Mouse (Mus musculus) fat pad, adult 2 months (tissue): ENCODE measurements around the gene Pkhd1.

ENCODE experiments used
- DNase-seq: peaks from one replicate; pipeline ENCODE4 v3.0.0-alpha.2; 2011; ENCODE audit warnings: low read depth, low spot score; ENCODE audit errors: extremely low read depth

Pkhd1 gene

DNA sequence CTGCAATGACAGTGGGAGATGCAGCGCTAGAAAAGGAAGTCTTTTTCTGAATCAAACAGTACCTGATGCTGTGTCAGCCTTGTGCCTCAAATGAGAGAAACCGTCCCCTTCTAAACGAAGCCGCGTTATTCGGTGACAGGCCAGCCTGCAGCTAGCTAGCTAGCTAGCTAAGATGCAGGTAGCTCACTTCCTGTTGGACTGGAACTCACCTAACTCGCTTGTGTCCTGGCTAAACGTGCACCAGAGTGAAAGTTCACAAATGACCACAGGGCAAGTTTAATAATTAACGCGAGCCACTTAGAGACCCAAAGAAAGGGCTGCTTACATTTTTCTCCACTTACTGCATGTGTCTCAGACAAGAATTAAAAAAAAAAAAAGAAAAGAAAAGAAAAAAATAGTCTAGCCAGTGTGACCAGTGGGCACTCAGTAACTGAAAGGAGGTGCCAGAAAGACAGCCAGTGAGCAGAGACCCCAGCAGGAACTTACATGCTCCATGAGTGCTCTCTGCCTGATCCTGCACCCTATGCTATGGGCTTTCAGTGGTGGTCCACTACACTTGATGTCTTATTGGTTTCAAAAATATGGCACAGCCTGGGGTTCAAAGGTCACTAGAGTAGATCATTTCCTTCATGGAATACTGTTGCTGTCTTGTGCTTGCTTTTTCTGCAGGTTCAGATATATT is at the start of gene Pkhd1:
Pkhd1 (minus strand) TSS at position 216 of the 682 bp plus-strand sequence.
- DNase-seq, result no peak

DNA sequence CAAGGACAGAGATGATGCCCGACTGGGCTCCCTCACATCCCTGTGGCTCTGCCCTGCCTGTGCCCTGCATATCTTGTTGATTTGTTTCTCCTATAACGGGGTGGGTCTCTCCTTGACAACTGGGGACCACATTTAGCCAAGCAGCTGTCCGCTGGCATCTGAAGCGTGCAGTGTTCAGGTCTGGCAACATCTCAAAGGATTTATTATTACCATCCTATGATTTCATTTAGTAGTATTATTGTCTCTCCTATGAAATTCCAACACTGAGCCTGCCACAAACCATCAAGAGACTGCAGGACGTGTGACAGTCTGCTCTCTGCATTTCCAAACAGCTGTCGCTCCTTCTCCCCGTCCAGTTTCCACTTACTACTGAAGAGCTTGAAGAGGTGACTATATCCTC is 49.7 kb upstream of the Pkhd1 start:
- DNase-seq, result no peak

DNA sequence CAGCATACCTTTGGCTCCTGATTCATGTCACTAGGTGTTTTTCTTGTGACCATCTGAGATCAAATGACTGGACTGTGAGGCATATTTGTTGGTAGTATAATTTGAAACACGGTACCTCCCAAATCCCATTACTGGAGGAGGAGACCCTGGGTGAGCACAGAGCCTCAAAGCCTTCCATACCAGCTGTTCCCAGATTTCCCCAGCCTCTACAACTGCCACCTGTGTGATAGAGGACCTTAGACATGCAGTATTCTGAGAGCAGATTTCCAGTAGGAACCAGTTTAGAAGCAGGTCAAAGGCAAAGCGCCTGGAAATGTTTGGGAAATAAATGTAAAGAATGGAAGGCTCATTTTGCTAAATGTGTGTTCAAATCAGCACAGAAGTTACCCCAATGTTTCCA is 48.4 kb upstream of the Pkhd1 start:
- no peak for DNase-seq

DNA sequence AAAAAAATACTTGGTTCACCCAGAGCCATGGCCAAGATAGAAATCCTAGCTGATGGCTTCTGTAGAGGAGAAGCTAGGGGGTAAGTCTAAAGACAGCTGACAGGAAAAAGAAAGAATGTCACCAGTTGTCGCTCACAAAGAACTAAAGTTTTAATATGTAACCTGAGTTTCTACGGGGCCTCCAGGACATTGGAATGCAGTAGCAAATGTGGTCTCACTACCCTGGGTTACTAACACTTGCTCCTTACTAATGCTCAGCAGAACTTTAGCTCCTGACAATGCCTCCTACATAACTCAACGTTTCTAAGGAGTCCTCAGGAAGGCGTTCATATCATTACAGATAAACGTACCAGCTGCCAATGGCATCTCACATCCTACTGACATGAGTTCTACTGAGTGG is 37.2 kb upstream of the Pkhd1 start:
- no peak for DNase-seq

DNA sequence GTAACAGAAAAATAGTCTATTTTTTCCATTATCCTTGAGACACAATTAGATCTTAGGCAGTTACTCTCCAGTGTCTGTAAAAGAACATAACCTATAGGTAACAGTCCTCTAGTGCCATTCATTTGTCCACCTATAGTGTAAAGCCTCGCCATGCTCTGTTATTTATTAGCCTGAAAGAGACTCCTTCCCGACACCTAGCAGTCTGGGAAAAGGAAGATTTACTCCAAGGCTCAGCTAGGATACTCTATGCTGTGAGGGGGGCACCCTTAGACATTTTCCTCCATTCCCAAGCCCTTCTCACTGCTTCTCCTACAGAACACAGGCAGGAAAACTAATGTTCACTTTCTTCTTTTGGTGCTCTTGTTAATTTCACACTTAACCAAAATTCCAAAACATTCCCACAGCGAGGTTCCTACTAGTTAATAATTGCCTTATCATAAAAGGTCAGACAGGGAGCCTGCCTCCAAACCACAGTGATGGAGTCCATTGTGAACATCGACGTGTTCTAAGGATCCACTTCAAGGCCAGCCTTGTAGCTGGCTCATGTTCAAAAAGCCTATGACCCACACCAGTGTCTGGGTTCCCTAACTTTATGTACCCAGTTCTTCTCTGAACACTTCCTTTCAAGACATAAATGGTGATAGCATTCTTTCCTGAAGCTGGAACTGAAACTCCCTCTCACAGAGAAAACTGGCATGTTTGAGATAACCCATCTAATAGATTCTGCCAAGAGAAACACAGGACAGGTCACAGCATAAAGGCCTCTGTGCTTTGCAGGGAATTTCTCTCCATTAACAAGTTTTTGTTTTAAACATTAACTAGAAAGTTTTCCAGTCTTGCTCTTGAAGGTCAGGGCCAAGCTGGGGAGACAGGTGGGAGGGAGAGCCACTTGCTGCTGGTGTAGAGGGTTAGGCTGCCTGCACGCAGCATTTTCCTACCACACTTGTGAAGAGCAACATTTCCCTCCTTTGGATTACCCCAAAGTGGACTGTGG is 35.9 kb upstream of the Pkhd1 start:
- no peak for DNase-seq

DNA sequence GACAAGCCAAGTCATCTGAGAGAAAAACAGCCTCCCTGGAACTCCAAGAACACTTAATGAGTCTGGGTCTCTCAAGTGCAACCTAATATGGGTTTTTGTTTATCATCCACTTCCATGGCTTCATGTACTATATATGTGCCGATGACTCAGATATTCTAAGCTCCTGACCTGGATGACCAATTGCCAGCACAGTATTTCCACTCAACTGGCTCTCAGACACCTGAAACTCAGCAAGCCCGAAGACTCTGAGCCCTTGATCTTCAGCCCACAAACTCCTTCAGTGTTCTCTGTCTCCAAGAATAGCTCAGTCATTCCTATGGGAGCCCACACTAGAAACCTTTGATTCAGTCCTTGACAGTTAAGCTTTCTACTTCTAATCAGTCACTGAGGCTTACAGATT is 17.0 kb upstream of the Pkhd1 start:
- no peak for DNase-seq

DNA sequence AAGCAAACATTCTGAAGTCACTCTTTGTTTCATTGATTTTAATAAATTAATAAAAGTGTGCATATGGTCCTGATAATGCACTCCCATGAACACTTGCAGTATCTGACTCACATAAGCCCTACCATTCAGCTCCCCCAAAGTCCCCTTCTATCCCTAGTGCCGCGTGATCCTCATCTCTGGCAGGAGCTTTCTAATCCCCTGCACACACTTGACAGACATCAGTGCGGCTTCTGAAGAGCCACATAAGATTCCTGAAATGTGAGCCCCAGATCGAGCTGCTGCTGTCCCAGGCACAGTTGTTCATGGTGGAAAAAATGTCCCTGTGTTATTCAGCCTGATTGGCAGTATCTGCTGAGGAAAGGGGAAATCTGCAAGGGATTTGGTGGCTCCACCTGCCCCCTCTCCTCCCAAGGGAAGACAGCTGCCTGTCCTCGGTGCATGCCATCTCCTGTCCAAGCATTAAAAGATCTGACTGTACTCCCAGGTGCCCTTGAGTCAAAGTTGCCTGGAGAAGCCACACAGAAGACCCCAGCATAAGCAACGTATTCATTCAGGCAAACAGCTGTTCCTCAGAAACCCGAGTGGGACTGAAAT is 15.5 kb upstream of the Pkhd1 start:
- no peak for DNase-seq

DNA sequence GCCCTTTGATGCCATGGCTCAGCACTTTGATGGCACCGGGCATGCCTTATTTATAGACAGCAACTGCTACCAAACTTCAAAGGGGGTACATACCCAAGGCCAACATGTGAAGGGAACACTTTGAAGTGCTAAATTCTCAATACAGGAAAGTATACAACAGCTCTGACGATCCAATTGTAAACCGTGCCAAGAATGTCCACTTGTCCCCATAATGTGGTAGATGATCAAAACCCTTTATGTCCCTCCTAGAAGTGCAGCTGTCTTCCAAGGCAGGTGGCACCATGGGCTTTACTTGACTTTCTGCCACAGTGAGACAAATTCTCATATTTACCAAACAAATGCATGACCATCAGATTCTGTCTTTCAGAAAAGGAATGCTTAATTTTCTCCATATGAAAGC is 6.7 kb upstream of the Pkhd1 start:
- no peak for DNase-seq

DNA sequence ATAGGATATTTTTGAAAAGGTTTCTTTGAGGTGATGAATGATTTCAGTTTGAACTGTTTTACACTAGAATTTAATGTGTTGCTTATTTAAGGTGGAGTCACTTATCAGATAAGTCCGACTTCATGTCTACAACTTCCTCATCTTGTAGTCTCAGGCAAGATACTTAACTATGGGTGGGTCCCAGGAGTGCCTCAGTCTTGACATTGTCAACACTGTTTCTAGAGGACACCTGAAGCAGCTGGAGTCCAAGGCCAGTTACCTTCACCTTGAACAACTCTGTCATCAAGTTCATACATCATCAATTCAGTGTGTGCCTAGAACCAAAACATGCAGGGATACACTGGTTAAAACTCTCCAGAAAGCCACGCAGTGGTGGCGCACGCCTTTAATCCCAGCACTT is 5.5 kb upstream of the Pkhd1 start:
- no peak for DNase-seq

DNA sequence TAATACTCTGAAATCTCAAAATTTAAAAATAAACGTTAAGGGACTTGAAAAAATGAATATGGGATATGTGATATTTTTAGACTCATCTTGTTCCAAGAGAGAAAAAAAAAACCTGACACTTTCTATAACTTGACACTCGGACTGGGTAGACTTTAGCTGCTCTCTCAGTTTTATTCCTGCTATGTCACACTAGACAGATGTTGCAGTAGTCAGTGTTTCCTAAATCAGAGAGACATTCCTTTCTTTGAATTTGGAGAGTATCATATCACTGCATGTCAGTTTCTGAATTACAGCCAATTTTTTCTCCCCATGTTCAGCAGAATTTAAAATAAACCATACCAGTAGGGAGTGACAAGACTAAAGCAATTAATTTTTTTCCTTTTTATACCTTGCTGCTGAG is 2.7 kb upstream of the Pkhd1 start:
- DNase-seq, result no peak

DNA sequence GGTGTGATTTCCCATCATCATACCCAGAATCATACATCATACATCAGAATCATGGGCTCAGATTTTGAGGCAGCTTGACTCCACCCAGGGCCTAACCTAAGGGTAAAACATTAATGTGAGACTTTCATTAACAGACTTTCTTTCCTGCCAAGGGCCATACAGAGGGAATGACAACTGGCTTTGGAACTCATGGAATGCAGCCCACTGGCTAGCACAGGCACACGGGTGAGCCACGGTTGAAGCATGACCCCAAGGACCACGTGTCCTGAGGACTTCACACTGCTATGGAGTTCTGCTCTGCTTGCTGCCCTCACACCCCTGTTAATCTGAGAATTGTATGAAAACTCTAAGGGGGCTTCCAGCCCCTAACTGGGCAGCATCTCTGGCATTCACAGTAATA is 1.5 kb upstream of the Pkhd1 start:
- DNase-seq, result no peak

DNA sequence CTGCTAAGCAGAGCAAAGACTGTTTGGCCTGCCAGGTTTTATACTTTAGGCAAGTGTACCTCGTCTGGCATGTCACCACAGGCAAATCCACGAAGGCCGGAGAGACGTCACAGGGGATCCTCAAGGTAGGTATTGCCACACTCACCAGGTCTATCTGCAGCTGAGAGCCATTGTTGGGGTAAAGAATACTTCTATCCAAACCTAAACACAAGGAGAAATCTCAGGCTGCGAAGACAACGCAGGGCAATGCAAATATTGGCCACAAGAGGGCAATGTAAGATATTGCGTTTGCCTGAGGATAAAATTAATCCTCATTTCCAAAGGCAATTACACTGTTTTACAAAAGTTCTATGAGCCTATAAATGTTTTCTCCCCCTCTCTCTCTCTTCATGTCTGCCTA is 5.2 kb downstream of the Pkhd1 start:
- DNase-seq, result no peak

DNA sequence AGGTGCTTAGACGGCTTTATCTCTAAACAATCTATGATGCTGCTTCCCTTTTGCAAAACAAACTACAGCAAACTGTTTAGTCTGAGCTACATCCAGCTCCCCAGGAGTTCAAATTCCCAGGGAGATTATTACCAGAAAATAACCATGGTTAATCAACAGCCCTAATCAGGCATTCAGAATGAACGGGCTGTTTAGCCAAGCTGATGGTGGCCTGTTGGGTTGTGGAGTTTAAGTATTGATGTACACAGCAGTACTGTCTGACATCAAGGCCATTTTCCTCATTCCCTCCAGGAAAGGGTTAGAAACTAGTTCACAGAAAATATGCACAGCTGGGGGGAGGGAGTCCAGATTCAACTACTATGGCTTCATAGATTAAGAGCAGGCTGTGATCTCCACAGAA is 12.4 kb downstream of the Pkhd1 start:
- DNase-seq, result no peak

DNA sequence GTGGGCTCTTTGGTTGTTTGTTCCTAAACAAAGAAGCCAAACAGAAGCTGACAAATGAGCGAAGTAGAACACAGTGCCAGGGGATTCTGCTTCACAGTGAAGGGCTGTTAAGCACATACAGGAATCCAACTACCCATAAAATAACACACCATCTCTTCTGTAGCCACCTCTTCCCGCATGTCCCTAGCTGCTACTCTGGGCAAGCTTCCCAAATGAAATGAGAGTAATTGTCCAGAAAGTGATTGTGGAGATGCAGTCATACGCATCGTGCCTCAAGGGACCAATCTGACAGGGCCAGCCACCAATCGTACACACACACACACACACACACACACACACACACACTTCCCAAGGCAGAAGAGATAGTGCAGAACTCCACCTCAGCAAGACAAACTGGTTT is 27.4 kb downstream of the Pkhd1 start:
- DNase-seq, result no peak

DNA sequence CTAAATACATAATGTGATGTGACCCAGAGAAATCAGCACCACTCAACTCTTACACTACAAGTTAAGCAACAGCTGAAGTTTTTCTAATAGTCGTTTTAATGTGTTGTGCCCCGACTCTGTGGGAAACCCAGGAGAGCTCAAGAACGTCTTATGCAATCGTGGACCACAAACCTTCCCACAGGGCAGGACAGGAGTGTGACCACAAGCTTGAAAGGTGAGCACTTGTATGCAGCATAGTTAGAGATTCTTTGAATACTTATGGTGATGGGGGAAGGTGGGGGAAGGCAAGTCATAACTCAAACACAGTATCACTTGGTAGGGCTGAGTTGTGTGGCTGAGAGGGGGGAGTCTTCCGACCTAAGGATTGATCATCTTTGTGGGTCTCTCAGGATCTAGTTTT is 46.4 kb downstream of the Pkhd1 start:
- no peak for DNase-seq

DNA sequence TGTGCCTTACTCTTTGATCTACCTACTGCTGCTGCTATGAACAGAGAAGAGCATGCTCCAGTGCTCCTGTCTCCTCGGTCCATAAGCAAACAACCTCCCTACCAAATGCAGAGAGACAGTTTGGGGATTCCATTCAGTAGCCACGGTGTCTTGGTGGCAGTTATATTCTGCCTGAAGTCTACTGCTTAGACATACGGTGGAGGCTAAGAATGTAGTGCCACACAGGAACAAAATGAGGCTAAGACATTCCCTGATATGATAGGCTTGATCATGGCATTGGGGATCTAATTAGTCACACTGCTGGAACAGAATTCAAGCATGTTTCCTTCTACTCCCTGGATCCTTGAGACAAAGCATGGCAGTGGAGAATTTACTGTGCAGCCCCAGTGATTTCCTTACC is 48.4 kb downstream of the Pkhd1 start:
- DNase-seq, result no peak

DNA sequence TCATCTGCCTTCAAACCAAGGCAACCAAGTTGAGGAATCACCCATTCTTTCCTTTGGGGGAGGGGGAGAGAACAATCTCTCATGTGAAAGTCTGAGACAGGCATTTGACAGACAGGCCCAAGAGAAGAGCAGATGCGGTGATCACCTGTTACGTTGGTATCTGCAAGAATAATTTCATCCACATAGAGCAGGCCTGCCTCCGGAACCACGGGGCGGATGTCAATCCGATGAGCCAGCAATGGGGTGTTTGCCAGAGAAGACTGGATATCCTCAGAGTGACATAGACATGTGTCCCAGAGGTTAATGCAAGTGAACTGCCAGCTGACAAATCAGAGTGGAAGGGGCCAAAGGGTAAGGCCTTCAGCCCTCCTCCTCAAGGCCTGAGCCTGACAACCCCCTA is 59.4 kb downstream of the Pkhd1 start:
- DNase-seq, result no peak

DNA sequence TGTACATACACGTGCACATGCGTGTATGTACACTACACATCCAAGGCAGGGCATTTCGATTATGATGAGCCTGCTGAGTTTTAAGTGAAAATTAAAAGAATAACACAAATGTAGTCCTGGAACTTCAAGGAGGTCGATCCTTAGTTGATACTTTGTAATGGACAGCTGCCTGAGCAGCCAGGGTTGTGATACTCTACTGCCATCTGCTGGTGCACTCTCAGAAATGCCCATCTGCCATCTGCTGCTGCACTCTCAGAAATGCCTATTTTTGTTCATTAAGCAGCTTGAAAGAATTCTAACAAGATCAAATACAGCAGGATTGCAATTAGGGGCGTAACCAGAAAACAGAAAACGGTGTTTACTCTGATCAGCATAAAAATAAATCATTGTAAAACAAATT is 63.5 kb downstream of the Pkhd1 start:
- DNase-seq, result no peak

DNA sequence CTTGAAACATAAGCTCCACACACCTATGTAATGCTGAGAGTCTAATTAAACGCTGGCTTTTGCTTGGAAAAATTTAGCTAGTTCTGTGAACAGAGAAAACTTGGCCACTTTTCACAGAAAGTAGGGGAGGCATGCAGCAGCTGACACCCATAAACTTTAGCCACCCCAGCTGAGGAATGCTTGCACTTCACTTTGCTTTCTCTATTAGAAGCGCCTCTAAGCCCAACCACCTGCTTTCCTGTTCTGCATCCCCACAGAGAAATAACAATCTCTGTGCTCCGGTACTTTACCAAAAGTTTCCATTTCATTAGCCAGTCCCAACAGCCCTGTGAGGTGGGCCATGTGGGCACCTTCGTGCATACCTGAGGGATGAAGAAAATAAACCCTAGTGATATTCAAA is 66.5 kb downstream of the Pkhd1 start:
- no peak for DNase-seq

DNA sequence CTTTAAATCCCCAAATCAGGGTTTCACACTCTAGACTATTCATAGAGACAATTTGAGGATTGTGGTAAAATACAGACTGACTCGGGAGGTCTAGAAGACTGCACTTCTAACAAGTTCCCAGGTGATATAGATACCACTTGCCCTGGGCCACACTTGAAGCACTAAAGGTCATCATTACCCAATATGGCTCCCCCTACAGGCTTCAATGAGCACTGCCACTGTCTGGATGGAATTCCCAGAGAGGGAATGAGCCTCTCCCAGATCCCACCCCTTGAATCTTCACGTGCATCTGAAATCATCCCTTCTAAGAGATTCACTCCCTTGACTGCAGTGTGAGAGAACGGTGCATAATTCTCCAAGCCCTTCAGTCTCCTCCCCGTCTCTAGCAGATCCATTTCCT is 73.3 kb downstream of the Pkhd1 start:
- no peak for DNase-seq

DNA sequence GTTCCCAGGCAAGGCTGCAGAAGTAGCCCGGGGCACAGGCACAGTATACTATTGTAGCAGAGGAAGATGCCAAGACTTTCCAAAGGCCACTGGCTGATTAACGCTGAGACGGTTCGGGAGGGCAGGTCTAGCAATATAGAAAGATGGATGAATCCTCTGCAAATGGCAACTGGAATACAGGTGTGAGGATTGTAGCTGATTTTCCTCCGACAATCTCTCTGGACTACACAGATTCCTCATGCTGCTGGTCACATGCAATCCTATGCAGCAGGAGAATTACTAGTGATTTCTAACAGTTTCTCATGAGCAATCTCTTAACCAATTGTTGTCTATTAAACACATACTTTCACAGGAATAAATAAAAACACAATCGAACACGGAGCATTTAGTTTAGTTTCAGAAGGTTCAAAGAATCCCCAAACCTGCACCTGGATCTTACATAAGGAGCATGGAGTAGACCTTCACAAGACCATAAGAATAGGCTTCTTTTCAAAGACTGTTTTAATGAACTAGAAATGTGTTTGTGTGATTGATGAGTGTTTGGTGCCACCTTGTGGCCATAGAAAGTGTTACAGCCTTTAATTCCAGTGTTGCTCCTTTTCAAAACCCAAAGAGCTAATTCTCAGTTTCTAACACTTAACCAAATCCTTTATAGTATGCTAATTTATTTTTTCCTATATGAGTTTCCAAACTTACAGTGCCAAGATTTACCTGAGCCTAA is 104.3 kb downstream of the Pkhd1 start:
- no peak for DNase-seq
